ENCODE assay signal across 13 mouse cellular contexts in genomic region chr8:90245187-90245586, GRCm38 (mm10).
DNase-seq lines count a peak whose midpoint lies in the region; ATAC-seq and TF ChIP-seq lines count a peak whose summit lies in the region.
"Had no signal": no experiment of that assay in that cellular context is flagged by ENCODE, and none has a peak within 500 bp of the region (broad histone marks: within the 10 kb centered on the region; RNA-seq: fewer than 3 reads in every experiment).

No protein-coding gene starts in this region.

- no peak overlapping the region for H3K4me2 ChIP-seq in forebrain, postnatal 0 days (ENCODE audit: low read depth)
- H3K4me2 ChIP-seq in neural tube, embryonic 12.5 days (replicated peaks) = no peak overlapping the region

- H3K36me3 ChIP-seq in forebrain, embryonic 10.5 days (replicated peaks) = peaks cover 23% of the 10 kb centered on the region
- peaks cover 11% of the 10 kb centered on the region for H3K36me3 ChIP-seq in forebrain, postnatal 0 days (ENCODE audit: insufficient read depth)
- H3K36me3 ChIP-seq in hindbrain, embryonic 10.5 days = peaks cover 23% of the 10 kb centered on the region
- peaks cover 29% of the 10 kb centered on the region for H3K36me3 ChIP-seq in midbrain, embryonic 10.5 days
- H3K36me3 ChIP-seq in neural tube, embryonic 12.5 days = peaks cover 20% of the 10 kb centered on the region

- no peaks in the 10 kb centered on the region for H3K9me3 ChIP-seq in forebrain, embryonic 10.5 days
- no peaks in the 10 kb centered on the region for H3K9me3 ChIP-seq in forebrain, postnatal 0 days (ENCODE audit: low read length)
- no peaks in the 10 kb centered on the region for H3K9me3 ChIP-seq in hindbrain, embryonic 10.5 days
- no peaks in the 10 kb centered on the region for H3K9me3 ChIP-seq in midbrain, embryonic 10.5 days (replicated peaks)
- H3K9me3 ChIP-seq in neural tube, embryonic 12.5 days = no peaks in the 10 kb centered on the region
- H3K9me3 ChIP-seq: heart, embryonic 10.5 days had no signal

- no peak overlapping the region for H3K9ac ChIP-seq in forebrain, postnatal 0 days
- H3K9ac ChIP-seq in neural tube, embryonic 12.5 days = no peak overlapping the region

- no peak overlapping the region for H3K4me3 ChIP-seq in forebrain, embryonic 10.5 days
- H3K4me3 ChIP-seq in forebrain, postnatal 0 days (ENCODE audit: low read depth, low read length) = no peak overlapping the region
- H3K4me3 ChIP-seq in hindbrain, embryonic 10.5 days = no peak overlapping the region
- no peak overlapping the region for H3K4me3 ChIP-seq in midbrain, embryonic 10.5 days
- no peak overlapping the region for H3K4me3 ChIP-seq in neural tube, embryonic 12.5 days
- H3K4me3 ChIP-seq: heart, embryonic 10.5 days had no signal

- no peak for ATAC-seq in forebrain, postnatal 0 days
- ATAC-seq in neural tube, embryonic 12.5 days (ENCODE audit: low FRiP score, low read depth) = peak; percentile 54; the same call in 1 of the 2 replicates
- ATAC-seq: intestine, postnatal 0 days had no signal

- WGBS in forebrain, embryonic 10.5 days = 67% methylated on average over 5 of the region's 5 CpGs
- WGBS in forebrain, postnatal 0 days = 32% methylated on average over 5 of the region's 5 CpGs
- 59% methylated on average over 5 of the region's 5 CpGs for WGBS in hindbrain, embryonic 10.5 days
- 69% methylated on average over 5 of the region's 5 CpGs for WGBS in midbrain, embryonic 10.5 days
- 33% methylated on average over 5 of the region's 5 CpGs for WGBS in neural tube, embryonic 12.5 days

- H3K4me1 ChIP-seq in forebrain, embryonic 10.5 days = peaks cover 57% of the 10 kb centered on the region
- H3K4me1 ChIP-seq in forebrain, postnatal 0 days (ENCODE audit: insufficient read depth) = 0 out of 2 replicates have a peak, but pooled peaks cover 13% of the 10 kb centered on the region
- peaks cover 49% of the 10 kb centered on the region for H3K4me1 ChIP-seq in hindbrain, embryonic 10.5 days (replicated peaks)
- peaks cover 54% of the 10 kb centered on the region for H3K4me1 ChIP-seq in midbrain, embryonic 10.5 days
- H3K4me1 ChIP-seq in neural tube, embryonic 12.5 days = peaks cover 25% of the 10 kb centered on the region
- H3K4me1 ChIP-seq: heart, embryonic 10.5 days had no signal

- DNase-seq in forebrain, embryonic 10.5 days (ENCODE audit: extremely low spot score, low spot score) = no peak
- DNase-seq in forebrain, postnatal 0 days = no peak
- no peak for DNase-seq in hindbrain, embryonic 10.5 days (ENCODE audit: low spot score)
- DNase-seq in midbrain, embryonic 10.5 days (ENCODE audit: low spot score) = no peak
- DNase-seq in layer of hippocampus, adult 8-10 months (ENCODE audit: low spot score in 2 of 2) = no peak
- no peak for DNase-seq in liver
- no peak for DNase-seq in adrenal gland, adult 2 months
- DNase-seq: adrenal gland, adult 8-10 months; lung, adult 2 months had no signal

- peak overlapping the region; percentile 68 for H3K27ac ChIP-seq in forebrain, embryonic 10.5 days
- no peak overlapping the region for H3K27ac ChIP-seq in forebrain, postnatal 0 days (ENCODE audit: low read depth, low read length)
- H3K27ac ChIP-seq in hindbrain, embryonic 10.5 days = peak overlapping the region; percentile 83
- H3K27ac ChIP-seq in midbrain, embryonic 10.5 days (replicated peaks) = peak overlapping the region; percentile 74
- peak overlapping the region; percentile 69 for H3K27ac ChIP-seq in neural tube, embryonic 12.5 days
- H3K27ac ChIP-seq: heart, embryonic 10.5 days; macrophage had no signal

- H3K27me3 ChIP-seq in forebrain, embryonic 10.5 days (ENCODE audit: poor library complexity, severe bottlenecking) = peaks cover 28% of the 10 kb centered on the region
- no peaks in the 10 kb centered on the region for H3K27me3 ChIP-seq in forebrain, postnatal 0 days (ENCODE audit: insufficient read depth, low read length)
- no peaks in the 10 kb centered on the region for H3K27me3 ChIP-seq in hindbrain, embryonic 10.5 days (ENCODE audit: insufficient read depth, poor library complexity, severe bottlenecking)
- H3K27me3 ChIP-seq in midbrain, embryonic 10.5 days (ENCODE audit: low read depth, poor library complexity, severe bottlenecking) = no peaks in the 10 kb centered on the region; the same call in 1 of the 2 replicates
- H3K27me3 ChIP-seq in neural tube, embryonic 12.5 days (replicated peaks) = no peaks in the 10 kb centered on the region

- no peak for TF ChIP-seq CTCF in forebrain, postnatal 0 days (IDR thresholded peaks at IDR 0.05; ENCODE audit: low read depth)
